Mouse (Mus musculus): ENCODE data around the gene Cdc16. TPM values are rescaled to one million over a fixed set of nuclear protein-coding genes. Genes with fewer than 3 reads are reported as not detected.
A peak's percentile ranks its signal among the peaks of the same experiment; 100 is the strongest.

Gene Cdc16
- polyA plus RNA-seq, 1 experiment from 2014 or later: 143 TPM

- Histone ChIP-seq H3K27me3 (replicated peaks) (no peaks in the 10 kb centered on the region), H3K4me3 (replicated peaks) (peak overlapping the region; percentile 98), H3K9me3 (no peaks in the 10 kb centered on the region), H3K9ac (peak overlapping the region; percentile 92), H3K36me3 (peaks cover 12% of the 10 kb centered on the region), H3K4me2 (replicated peaks) (peak overlapping the region; percentile 73), H3K4me1 (replicated peaks) (peaks cover 6% of the 10 kb centered on the region), H3K27ac (peak overlapping the region; percentile 89)
- WGBS: under 1% methylated on average over 37 of the region's 38 CpGs
- peak; percentile 71 for ATAC-seq
These were observed 590 bp downstream of the Cdc16 start for GRCm38 (mm10) chr8:13757805-13758727.

DNA sequence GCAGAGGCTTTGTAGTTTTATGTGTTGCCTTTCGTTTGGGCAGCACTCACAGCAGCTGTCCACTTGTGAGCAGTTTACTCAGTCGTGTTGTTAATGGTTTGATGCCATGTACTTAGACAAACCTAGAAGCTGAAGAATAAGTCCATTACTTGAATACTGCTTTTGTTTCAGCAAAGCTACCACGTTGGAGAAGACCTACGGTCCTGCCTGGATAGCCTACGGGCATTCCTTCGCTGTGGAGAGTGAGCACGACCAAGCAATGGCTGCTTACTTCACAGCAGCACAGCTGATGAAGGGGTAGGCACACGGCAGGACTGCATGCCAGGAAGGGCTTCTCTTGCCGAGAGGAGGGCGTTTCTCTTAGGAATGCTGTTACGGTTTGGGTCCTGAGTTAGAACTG is 11.7 kb downstream of the Cdc16 start:
- H3K27me3 ChIP-seq (replicated peaks): no peaks in the 10 kb centered on the region
- no peak overlapping the region for H3K9ac ChIP-seq
- no peak overlapping the region for H3K4me3 ChIP-seq (replicated peaks)
- no peaks in the 10 kb centered on the region for H3K9me3 ChIP-seq
- H3K36me3 ChIP-seq: peaks cover 53% of the 10 kb centered on the region
- H3K4me2 ChIP-seq (replicated peaks): no peak overlapping the region
- H3K27ac ChIP-seq: no peak overlapping the region
- 90% methylated on average over 11 of the region's 11 CpGs for WGBS
- no peaks in the 10 kb centered on the region for H3K4me1 ChIP-seq (replicated peaks)
- ATAC-seq: no peak

DNA sequence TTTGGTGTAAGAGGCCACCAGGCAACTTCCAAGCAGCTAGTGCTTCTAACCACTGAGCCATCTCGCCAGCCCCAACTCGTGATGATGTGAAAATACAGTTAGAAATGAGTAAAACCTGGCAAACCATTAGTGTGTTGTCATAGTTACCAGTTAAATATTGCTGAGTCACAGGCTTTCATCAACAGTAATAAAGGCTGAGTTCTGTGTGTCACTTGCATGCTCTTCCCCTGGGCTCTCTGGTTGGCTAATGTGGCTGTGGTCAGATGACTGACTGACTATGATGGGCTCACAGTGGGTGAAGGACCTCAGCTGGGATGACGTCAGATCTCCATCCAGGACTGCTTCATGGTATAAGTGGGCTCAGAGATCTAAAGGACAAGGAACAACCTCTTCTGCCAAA is 23.1 kb downstream of the Cdc16 start:
- no peaks in the 10 kb centered on the region for H3K27me3 ChIP-seq (replicated peaks)
- H3K4me2 ChIP-seq (replicated peaks): no peak overlapping the region
- ATAC-seq: no peak
- H3K27ac ChIP-seq: no peak overlapping the region
- H3K4me1 ChIP-seq (replicated peaks): no peaks in the 10 kb centered on the region
- no peak overlapping the region for H3K4me3 ChIP-seq (replicated peaks)
- H3K9me3 ChIP-seq: no peaks in the 10 kb centered on the region
- peaks cover 26% of the 10 kb centered on the region for H3K36me3 ChIP-seq
- 77% methylated on average over 3 of the region's 3 CpGs for WGBS
- no peak overlapping the region for H3K9ac ChIP-seq

DNA sequence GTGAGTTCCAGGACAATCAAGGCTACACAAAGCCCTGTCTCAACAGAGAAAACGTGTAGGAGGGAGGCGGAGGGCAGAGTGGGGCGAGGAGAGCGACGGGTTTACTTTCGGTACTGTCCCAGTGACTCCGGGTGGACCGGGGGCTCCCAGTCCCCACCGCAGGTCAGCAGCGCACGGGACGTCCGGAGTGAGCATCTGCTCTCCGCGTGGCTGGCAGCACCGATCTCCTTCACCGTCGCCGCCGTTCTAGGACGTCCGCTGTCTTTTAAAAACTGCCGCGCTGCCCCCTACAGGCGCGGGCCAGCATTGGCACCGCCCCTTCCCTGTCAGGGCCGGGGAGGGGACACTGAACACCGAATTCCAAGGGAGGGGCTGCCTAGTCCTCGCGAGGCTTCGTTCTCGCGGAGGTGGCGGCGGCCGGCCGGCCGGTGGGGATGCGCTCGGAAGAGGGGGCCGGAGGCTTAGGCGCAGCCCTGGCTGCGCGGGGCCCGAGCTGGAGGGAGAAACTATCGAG is 27.8 kb downstream of the Cdc16 start, which contains the start of gene Upf3a:
Upf3a (plus strand) TSS at position 366 of the 514 bp plus-strand sequence.
- H3K27ac ChIP-seq: peak within 1 kb of the TSS; percentile 98
- peaks cover 11% of the 10 kb centered on the region for H3K36me3 ChIP-seq
- WGBS: under 1% methylated on average over 47 of the region's 47 CpGs
- peak; percentile 97 for ATAC-seq
- H3K9ac ChIP-seq: peak within 1 kb of the TSS; percentile 86
- H3K9me3 ChIP-seq: no peaks in the 10 kb centered on the region
- no peaks in the 10 kb centered on the region for H3K27me3 ChIP-seq (replicated peaks)
- 0 out of 2 replicates have a peak, but pooled peaks cover 4% of the 10 kb centered on the region for H3K4me1 ChIP-seq (replicated peaks)
- H3K4me3 ChIP-seq (replicated peaks): peak within 1 kb of the TSS; percentile 84
- peak within 1 kb of the TSS; percentile 88 for H3K4me2 ChIP-seq (replicated peaks)

DNA sequence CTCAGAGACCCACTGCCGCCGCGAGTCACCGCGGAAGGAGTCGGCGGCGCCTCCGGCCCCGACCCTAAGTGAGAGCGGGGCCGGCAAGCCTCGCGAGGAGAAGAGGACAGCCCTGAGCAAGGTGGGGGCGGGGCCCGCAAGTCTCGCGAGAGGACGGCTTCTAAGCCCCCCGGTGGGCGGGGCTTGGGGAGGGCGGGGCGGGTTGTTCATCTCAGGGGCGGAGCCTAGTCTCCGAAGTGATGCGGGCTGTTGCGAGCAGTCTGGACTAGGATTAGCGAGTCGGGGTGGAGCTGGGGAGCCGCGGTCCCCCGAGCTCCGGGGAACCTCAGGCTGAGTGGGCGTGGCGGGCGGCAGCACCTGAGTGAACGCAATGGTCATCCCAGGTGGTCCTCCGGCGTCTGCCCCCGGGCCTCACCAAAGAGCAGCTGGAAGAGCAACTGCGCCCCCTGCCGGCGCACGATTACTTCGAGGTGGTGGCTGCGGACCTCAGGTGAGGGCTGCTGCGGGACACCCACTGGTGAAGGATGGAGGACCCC is 28.4 kb downstream of the Cdc16 start:
- Histone ChIP-seq H3K9ac (peak overlapping the region; percentile 86), H3K4me2 (replicated peaks) (peak overlapping the region; percentile 88), H3K27me3 (replicated peaks) (no peaks in the 10 kb centered on the region), H3K27ac (peak overlapping the region; percentile 98), H3K36me3 (peaks cover 10% of the 10 kb centered on the region), H3K4me3 (replicated peaks) (peak overlapping the region; percentile 84), H3K9me3 (no peaks in the 10 kb centered on the region), H3K4me1 (replicated peaks) (0 out of 2 replicates have a peak, but pooled peaks cover 4% of the 10 kb centered on the region)
- peak; percentile 97 for ATAC-seq
- WGBS: under 1% methylated on average over 46 of the region's 47 CpGs

DNA sequence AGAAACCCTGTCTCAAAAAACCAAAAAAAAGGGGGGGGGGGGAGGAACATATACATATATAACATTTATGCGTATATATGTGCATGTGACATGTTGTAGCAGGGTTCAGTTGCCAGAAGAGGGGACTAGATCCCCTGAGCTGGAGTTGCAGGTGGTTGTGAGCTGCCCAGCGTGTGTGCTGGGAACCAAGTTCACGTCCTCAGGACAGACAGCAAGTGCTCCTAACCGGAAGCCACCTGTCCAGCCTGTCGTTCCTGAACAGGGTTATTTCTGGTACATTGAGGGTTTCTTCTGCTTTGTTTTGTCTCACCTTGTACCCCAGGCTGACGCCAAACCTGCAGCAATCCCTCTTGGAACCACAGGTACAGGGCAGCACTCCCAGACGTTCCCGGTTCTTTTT is 32.1 kb downstream of the Cdc16 start:
- no peak for ATAC-seq
- Histone ChIP-seq H3K4me1 (replicated peaks) (0 out of 2 replicates have a peak, but pooled peaks cover 7% of the 10 kb centered on the region), H3K27ac (no peak overlapping the region), H3K4me2 (replicated peaks) (no peak overlapping the region), H3K27me3 (replicated peaks) (no peaks in the 10 kb centered on the region), H3K9ac (no peak overlapping the region), H3K36me3 (peaks cover 7% of the 10 kb centered on the region), H3K9me3 (no peaks in the 10 kb centered on the region), H3K4me3 (replicated peaks) (no peak overlapping the region)
- WGBS: 95% methylated on average over 8 of the region's 8 CpGs

GRCm38 (mm10) chr8:13793097-13793745 is 35.7 kb downstream of the Cdc16 start:
- H3K4me3 ChIP-seq (replicated peaks): no peak overlapping the region
- no peaks in the 10 kb centered on the region for H3K9me3 ChIP-seq
- H3K4me1 ChIP-seq (replicated peaks): 0 out of 2 replicates have a peak, but pooled peaks cover 2% of the 10 kb centered on the region
- H3K27ac ChIP-seq: no peak overlapping the region
- peak; percentile 91 for ATAC-seq
- H3K36me3 ChIP-seq: peaks cover 26% of the 10 kb centered on the region
- 72% methylated on average over 8 of the region's 8 CpGs for WGBS
- no peak overlapping the region; the same call in 1 of the 2 replicates for H3K4me2 ChIP-seq (replicated peaks)
- H3K9ac ChIP-seq: no peak overlapping the region
- H3K27me3 ChIP-seq (replicated peaks): no peaks in the 10 kb centered on the region

- H3K9me3 ChIP-seq: no peaks in the 10 kb centered on the region
- WGBS: 66% methylated on average over 11 of the region's 11 CpGs
- no peaks in the 10 kb centered on the region for H3K27me3 ChIP-seq (replicated peaks)
- H3K4me2 ChIP-seq (replicated peaks): no peak overlapping the region; the same call in 1 of the 2 replicates
- peaks cover 27% of the 10 kb centered on the region for H3K36me3 ChIP-seq
- no peak overlapping the region for H3K4me3 ChIP-seq (replicated peaks)
- ATAC-seq: peak; percentile 78
- H3K27ac ChIP-seq: no peak overlapping the region
- 0 out of 2 replicates have a peak, but pooled peaks cover 2% of the 10 kb centered on the region for H3K4me1 ChIP-seq (replicated peaks)
- no peak overlapping the region for H3K9ac ChIP-seq
These were observed 36.2 kb downstream of the Cdc16 start for GRCm38 (mm10) chr8:13793746-13794101.

GRCm38 (mm10) chr8:13797676-13798075 is 40.2 kb downstream of the Cdc16 start:
- no peak overlapping the region for H3K9ac ChIP-seq
- no peak overlapping the region for H3K4me3 ChIP-seq (replicated peaks)
- 89% methylated on average over 5 of the region's 5 CpGs for WGBS
- no peak overlapping the region for H3K27ac ChIP-seq
- no peak for ATAC-seq
- peaks cover 20% of the 10 kb centered on the region for H3K36me3 ChIP-seq
- H3K4me2 ChIP-seq (replicated peaks): no peak overlapping the region
- 0 out of 2 replicates have a peak, but pooled peaks cover 2% of the 10 kb centered on the region for H3K4me1 ChIP-seq (replicated peaks)
- no peaks in the 10 kb centered on the region for H3K27me3 ChIP-seq (replicated peaks)
- no peaks in the 10 kb centered on the region for H3K9me3 ChIP-seq

- 91% methylated on average over 5 of the region's 5 CpGs for WGBS
- H3K9me3 ChIP-seq: no peaks in the 10 kb centered on the region
- H3K9ac ChIP-seq: no peak overlapping the region
- peaks cover 20% of the 10 kb centered on the region for H3K36me3 ChIP-seq
- no peak overlapping the region for H3K4me2 ChIP-seq (replicated peaks)
- no peak for ATAC-seq
- H3K4me1 ChIP-seq (replicated peaks): no peaks in the 10 kb centered on the region
- no peak overlapping the region for H3K4me3 ChIP-seq (replicated peaks)
- no peak overlapping the region for H3K27ac ChIP-seq
- H3K27me3 ChIP-seq (replicated peaks): no peaks in the 10 kb centered on the region
These were observed 42.1 kb downstream of the Cdc16 start for GRCm38 (mm10) chr8:13799566-13799965.

GRCm38 (mm10) chr8:13828598-13829172 is 71.2 kb downstream of the Cdc16 start:
- Histone ChIP-seq H3K36me3 (no peaks in the 10 kb centered on the region), H3K9me3 (no peaks in the 10 kb centered on the region)
- WGBS: 69% methylated on average over 7 of the region's 7 CpGs

More at GRCm38 (mm10) chr8:13828598-13829172, 71.2 kb downstream of the Cdc16 start:
- Histone ChIP-seq H3K4me2 (replicated peaks) (no peak overlapping the region), H3K4me1 (replicated peaks) (no peaks in the 10 kb centered on the region), H3K4me3 (replicated peaks) (no peak overlapping the region), H3K27ac (no peak overlapping the region), H3K27me3 (replicated peaks) (no peaks in the 10 kb centered on the region), H3K9ac (no peak overlapping the region)
- ATAC-seq: no peak
